Mouse (Mus musculus): ENCODE measurements around the gene Spn. TPM values are rescaled to one million over a fixed set of nuclear protein-coding genes. Genes with fewer than 3 reads are reported as not detected.

The Spn gene
- polyA plus RNA-seq, 1 experiment from 2014 or later = not detected

- Histone ChIP-seq H3K27me3 (ENCODE audit: control insufficient read depth, insufficient read depth, low read length) (no peaks in the 10 kb centered on the region), H3K27ac (ENCODE audit: low read depth, low read length) (no peak overlapping the region), H3K9me3 (ENCODE audit: control insufficient read depth, low read length) (no peaks in the 10 kb centered on the region), H3K4me1 (ENCODE audit: control insufficient read depth, insufficient read depth, low read length) (no peaks in the 10 kb centered on the region), H3K4me2 (ENCODE audit: low read depth, low read length) (no peak overlapping the region), H3K36me3 (ENCODE audit: control insufficient read depth, insufficient read depth, low read length) (no peaks in the 10 kb centered on the region), H3K4me3 (ENCODE audit: low read depth, low read length) (no peak overlapping the region), H3K9ac (replicated peaks; ENCODE audit: low read depth, low read length) (no peak overlapping the region)
- WGBS = 91% methylated on average over 11 of the region's 11 CpGs
- ATAC-seq (ENCODE audit: low read depth) = no peak
Measured at GRCm38 (mm10) chr7:127134821-127135447, 2.7 kb downstream of the Spn start.

- Histone ChIP-seq H3K27me3 (ENCODE audit: control insufficient read depth, insufficient read depth, low read length) (no peaks in the 10 kb centered on the region), H3K36me3 (ENCODE audit: control insufficient read depth, insufficient read depth, low read length) (no peaks in the 10 kb centered on the region), H3K9me3 (ENCODE audit: control insufficient read depth, low read length) (no peaks in the 10 kb centered on the region), H3K9ac (replicated peaks; ENCODE audit: low read depth, low read length) (no peak overlapping the region), H3K27ac (ENCODE audit: low read depth, low read length) (no peak overlapping the region), H3K4me1 (ENCODE audit: control insufficient read depth, insufficient read depth, low read length) (no peaks in the 10 kb centered on the region), H3K4me2 (ENCODE audit: low read depth, low read length) (no peak overlapping the region), H3K4me3 (ENCODE audit: low read depth, low read length) (no peak overlapping the region)
- ATAC-seq (ENCODE audit: low read depth) = no peak
- WGBS = 48% methylated on average over 5 of the region's 5 CpGs
Measured at GRCm38 (mm10) chr7:127133125-127133524, 4.5 kb downstream of the Spn start.

- ATAC-seq (ENCODE audit: low read depth) = no peak
- Histone ChIP-seq H3K4me2 (ENCODE audit: low read depth, low read length) (no peak overlapping the region), H3K27ac (ENCODE audit: low read depth, low read length) (no peak overlapping the region), H3K9ac (replicated peaks; ENCODE audit: low read depth, low read length) (no peak overlapping the region), H3K9me3 (ENCODE audit: control insufficient read depth, low read length) (no peaks in the 10 kb centered on the region), H3K4me3 (ENCODE audit: low read depth, low read length) (no peak overlapping the region), H3K27me3 (ENCODE audit: control insufficient read depth, insufficient read depth, low read length) (no peaks in the 10 kb centered on the region), H3K4me1 (ENCODE audit: control insufficient read depth, insufficient read depth, low read length) (no peaks in the 10 kb centered on the region), H3K36me3 (ENCODE audit: control insufficient read depth, insufficient read depth, low read length) (no peaks in the 10 kb centered on the region)
- WGBS = 18% methylated on average over 4 of the region's 4 CpGs
Measured at GRCm38 (mm10) chr7:127129638-127130037, 8.0 kb downstream of the Spn start.

GRCm38 (mm10) chr7:127121911-127122270 is 15.7 kb downstream of the Spn start, which contains the start of gene Qprt:
Qprt (minus strand) TSS chr7:127122226.
- H3K9me3 ChIP-seq (ENCODE audit: control insufficient read depth, low read length) = no peaks in the 10 kb centered on the region
- H3K4me3 ChIP-seq (ENCODE audit: low read depth, low read length) = no peak within 1 kb of the TSS
- H3K27ac ChIP-seq (ENCODE audit: low read depth, low read length) = no peak within 1 kb of the TSS
- H3K4me1 ChIP-seq (ENCODE audit: control insufficient read depth, insufficient read depth, low read length) = no peaks in the 10 kb centered on the region
- H3K36me3 ChIP-seq (ENCODE audit: control insufficient read depth, insufficient read depth, low read length) = no peaks in the 10 kb centered on the region
- 8% methylated on average over 7 of the region's 7 CpGs for WGBS
- no peaks in the 10 kb centered on the region for H3K27me3 ChIP-seq (ENCODE audit: control insufficient read depth, insufficient read depth, low read length)
- no peak within 1 kb of the TSS for H3K4me2 ChIP-seq (ENCODE audit: low read depth, low read length)
- no peak for ATAC-seq (ENCODE audit: low read depth)
- H3K9ac ChIP-seq (replicated peaks; ENCODE audit: low read depth, low read length) = no peak within 1 kb of the TSS

GRCm38 (mm10) chr7:127121061-127121910 is 16.3 kb downstream of the Spn start:
- H3K27me3 ChIP-seq (ENCODE audit: control insufficient read depth, insufficient read depth, low read length) = no peaks in the 10 kb centered on the region
- no peak overlapping the region for H3K4me2 ChIP-seq (ENCODE audit: low read depth, low read length)
- H3K27ac ChIP-seq (ENCODE audit: low read depth, low read length) = no peak overlapping the region
- no peak overlapping the region for H3K4me3 ChIP-seq (ENCODE audit: low read depth, low read length)
- H3K9me3 ChIP-seq (ENCODE audit: control insufficient read depth, low read length) = no peaks in the 10 kb centered on the region
- no peaks in the 10 kb centered on the region for H3K36me3 ChIP-seq (ENCODE audit: control insufficient read depth, insufficient read depth, low read length)
- H3K9ac ChIP-seq (replicated peaks; ENCODE audit: low read depth, low read length) = no peak overlapping the region
- ATAC-seq (ENCODE audit: low read depth) = no peak
- no peaks in the 10 kb centered on the region for H3K4me1 ChIP-seq (ENCODE audit: control insufficient read depth, insufficient read depth, low read length)
- WGBS = 9% methylated on average over 21 of the region's 21 CpGs

GRCm38 (mm10) chr7:127118671-127119445 is 18.8 kb downstream of the Spn start:
- Histone ChIP-seq H3K4me3 (ENCODE audit: low read depth, low read length) (no peak overlapping the region), H3K9ac (replicated peaks; ENCODE audit: low read depth, low read length) (no peak overlapping the region), H3K4me2 (ENCODE audit: low read depth, low read length) (no peak overlapping the region), H3K27ac (ENCODE audit: low read depth, low read length) (no peak overlapping the region), H3K9me3 (ENCODE audit: control insufficient read depth, low read length) (no peaks in the 10 kb centered on the region), H3K4me1 (ENCODE audit: control insufficient read depth, insufficient read depth, low read length) (no peaks in the 10 kb centered on the region), H3K27me3 (ENCODE audit: control insufficient read depth, insufficient read depth, low read length) (no peaks in the 10 kb centered on the region), H3K36me3 (ENCODE audit: control insufficient read depth, insufficient read depth, low read length) (no peaks in the 10 kb centered on the region)
- WGBS = 49% methylated on average over 14 of the region's 14 CpGs
- no peak for ATAC-seq (ENCODE audit: low read depth)

- Histone ChIP-seq H3K4me3 (ENCODE audit: low read depth, low read length) (no peak overlapping the region), H3K36me3 (ENCODE audit: control insufficient read depth, insufficient read depth, low read length) (no peaks in the 10 kb centered on the region), H3K4me1 (ENCODE audit: control insufficient read depth, insufficient read depth, low read length) (no peaks in the 10 kb centered on the region), H3K27ac (ENCODE audit: low read depth, low read length) (no peak overlapping the region), H3K9ac (replicated peaks; ENCODE audit: low read depth, low read length) (no peak overlapping the region), H3K9me3 (ENCODE audit: control insufficient read depth, low read length) (no peaks in the 10 kb centered on the region), H3K4me2 (ENCODE audit: low read depth, low read length) (no peak overlapping the region), H3K27me3 (ENCODE audit: control insufficient read depth, insufficient read depth, low read length) (no peaks in the 10 kb centered on the region)
- WGBS = 44% methylated on average over 5 of the region's 5 CpGs
- no peak for ATAC-seq (ENCODE audit: low read depth)
Measured at GRCm38 (mm10) chr7:127117948-127118347, 19.7 kb downstream of the Spn start.

GRCm38 (mm10) chr7:127116331-127116935 is 21.2 kb downstream of the Spn start:
- H3K4me1 ChIP-seq (ENCODE audit: control insufficient read depth, insufficient read depth, low read length) = no peaks in the 10 kb centered on the region
- H3K4me2 ChIP-seq (ENCODE audit: low read depth, low read length) = no peak overlapping the region
- WGBS = 50% methylated on average over 11 of the region's 11 CpGs
- no peak overlapping the region for H3K4me3 ChIP-seq (ENCODE audit: low read depth, low read length)
- no peaks in the 10 kb centered on the region for H3K9me3 ChIP-seq (ENCODE audit: control insufficient read depth, low read length)
- H3K27me3 ChIP-seq (ENCODE audit: control insufficient read depth, insufficient read depth, low read length) = no peaks in the 10 kb centered on the region
- no peak overlapping the region for H3K27ac ChIP-seq (ENCODE audit: low read depth, low read length)
- ATAC-seq (ENCODE audit: low read depth) = no peak
- H3K9ac ChIP-seq (replicated peaks; ENCODE audit: low read depth, low read length) = no peak overlapping the region
- no peaks in the 10 kb centered on the region for H3K36me3 ChIP-seq (ENCODE audit: control insufficient read depth, insufficient read depth, low read length)

Data from neural tube, embryonic 14.5 days (tissue).